ENCODE assay signal across 13 mouse cellular contexts in genomic region chr3:42573155-42573554, GRCm38 (mm10).
A peak's percentile ranks its signal among the peaks of the same experiment; 100 is the strongest.
DNase-seq lines count a peak whose midpoint lies in the region; ATAC-seq lines count a peak whose summit lies in the region.
"Had no signal": no experiment of that assay in that cellular context is flagged by ENCODE, and none has a peak within 500 bp of the region (broad histone marks: within the 10 kb centered on the region; RNA-seq: fewer than 3 reads in every experiment).

No protein-coding gene starts in this region.

- DNase-seq in embryo, embryonic 10.5 days (ENCODE audit: low spot score), result peak; percentile 68
- DNase-seq in ovary, adult 18-20 months (ENCODE audit: low spot score), result no peak
- no peak for DNase-seq in heart, postnatal 14 days
- DNase-seq in left cerebral cortex, postnatal 14 days (ENCODE audit: low spot score in 2 of 2), result no peak
- DNase-seq in spleen, adult 18-20 months, result no peak
- DNase-seq: adrenal gland, postnatal 10 days; kidney, postnatal 36 days; lung, postnatal 36 days had no signal

- no peak overlapping the region for H3K4me2 ChIP-seq in forebrain, embryonic 12.5 days
- no peak overlapping the region for H3K4me2 ChIP-seq in hindbrain, embryonic 16.5 days (ENCODE audit: low read length)
- no peak overlapping the region for H3K4me2 ChIP-seq in midbrain, embryonic 16.5 days (ENCODE audit: low read length)
- H3K4me2 ChIP-seq: liver, embryonic 11.5 days had no signal

- no peaks in the 10 kb centered on the region for H3K36me3 ChIP-seq in forebrain, embryonic 12.5 days (replicated peaks)
- H3K36me3 ChIP-seq in hindbrain, embryonic 16.5 days (ENCODE audit: control insufficient read depth, insufficient read depth, low read length), result no peaks in the 10 kb centered on the region
- no peaks in the 10 kb centered on the region for H3K36me3 ChIP-seq in midbrain, embryonic 16.5 days (ENCODE audit: control insufficient read depth, insufficient read depth, low read length)

- no peak overlapping the region for H3K27ac ChIP-seq in forebrain, embryonic 12.5 days
- no peak overlapping the region for H3K27ac ChIP-seq in hindbrain, embryonic 16.5 days (ENCODE audit: low read depth, low read length)
- H3K27ac ChIP-seq in midbrain, embryonic 16.5 days (ENCODE audit: low read length), result no peak overlapping the region

- intact Hi-C loops in heart, postnatal 14 days (cut with DNase I), result no loop called here
- intact Hi-C loops in left cerebral cortex, postnatal 14 days (cut with DNase I), result no loop called here

- peaks cover 16% of the 10 kb centered on the region for H3K4me1 ChIP-seq in forebrain, embryonic 12.5 days
- H3K4me1 ChIP-seq in hindbrain, embryonic 16.5 days (ENCODE audit: control insufficient read depth, insufficient read depth, low read depth, low read length), result no peaks in the 10 kb centered on the region; the same call in 1 of the 2 replicates
- peaks cover 5% of the 10 kb centered on the region for H3K4me1 ChIP-seq in midbrain, embryonic 16.5 days (ENCODE audit: control insufficient read depth, insufficient read depth, low read length)

- H3K27me3 ChIP-seq in forebrain, embryonic 12.5 days, result no peaks in the 10 kb centered on the region
- no peaks in the 10 kb centered on the region for H3K27me3 ChIP-seq in hindbrain, embryonic 16.5 days (replicated peaks; ENCODE audit: control insufficient read depth, insufficient read depth, low read length)
- H3K27me3 ChIP-seq in midbrain, embryonic 16.5 days (ENCODE audit: control insufficient read depth, insufficient read depth, low read depth, low read length), result no peaks in the 10 kb centered on the region
- H3K27me3 ChIP-seq: Patski had no signal

- H3K9ac ChIP-seq in forebrain, embryonic 12.5 days, result no peak overlapping the region
- no peak overlapping the region for H3K9ac ChIP-seq in hindbrain, embryonic 16.5 days (ENCODE audit: low read depth, low read length)
- H3K9ac ChIP-seq in midbrain, embryonic 16.5 days (ENCODE audit: low read depth, low read length), result no peak overlapping the region

- H3K4me3 ChIP-seq in forebrain, embryonic 12.5 days (replicated peaks), result no peak overlapping the region
- no peak overlapping the region for H3K4me3 ChIP-seq in hindbrain, embryonic 16.5 days (ENCODE audit: low read length)
- H3K4me3 ChIP-seq in midbrain, embryonic 16.5 days (ENCODE audit: low read depth, low read length), result no peak overlapping the region

- peak; percentile 89 for ATAC-seq in forebrain, embryonic 12.5 days (ENCODE audit: low FRiP score)
- ATAC-seq in hindbrain, embryonic 16.5 days, result peak; percentile 76
- ATAC-seq in midbrain, embryonic 16.5 days, result 0 out of 2 replicates have a peak, but pooled peaks have one; percentile 59
- ATAC-seq: Patski had no signal

- no peaks in the 10 kb centered on the region for H3K9me3 ChIP-seq in forebrain, embryonic 12.5 days
- H3K9me3 ChIP-seq in hindbrain, embryonic 16.5 days (ENCODE audit: control insufficient read depth, low read length), result no peaks in the 10 kb centered on the region
- H3K9me3 ChIP-seq in midbrain, embryonic 16.5 days (replicated peaks; ENCODE audit: control insufficient read depth, low read length, poor library complexity, severe bottlenecking), result no peaks in the 10 kb centered on the region
